Mouse (Mus musculus) C2C12 (cell line): ENCODE results near the gene Ldha. TPM values are rescaled to one million over a fixed set of nuclear protein-coding genes. Genes with fewer than 3 reads are reported as not detected.

Source experiments
- H3K27me3 ChIP-seq: one replicate; pipeline ENCODE4 v1.6.1; 2011; ENCODE audit not compliant: control insufficient read depth, insufficient read depth, insufficient read length
- H3K36me3 ChIP-seq: one replicate; pipeline ENCODE4 v1.6.1; 2011; ENCODE audit not compliant: control insufficient read depth, insufficient read depth
- H3K4me3 ChIP-seq: one replicate; pipeline ENCODE4 v1.5.1; 2011; ENCODE audit warnings: mild to moderate bottlenecking, control low read depth; ENCODE audit not compliant: poor library complexity, insufficient read depth, severe bottlenecking
- H3K79me2 ChIP-seq: one replicate; pipeline ENCODE4 v1.6.1; 2011; ENCODE audit not compliant: control insufficient read depth, insufficient read depth
- H3K79me3 ChIP-seq: one replicate; pipeline ENCODE4 v1.6.1; 2011; ENCODE audit warnings: low read depth, control low read depth
- H3ac ChIP-seq: one replicate; pipeline ENCODE3; 2011; ENCODE audit warnings: low read depth; ENCODE audit not compliant: control insufficient read depth, insufficient read length
- CEBPB ChIP-seq: IDR thresholded peaks from one replicate; pipeline ENCODE4 v1.6.1; 2011; ENCODE audit warnings: low read depth, mild to moderate bottlenecking, control low read depth, moderate library complexity
- CTCF ChIP-seq: IDR thresholded peaks from one replicate; pipeline ENCODE4 v1.5.1; 2011; ENCODE audit not compliant: control insufficient read depth, insufficient read depth, insufficient read length
- FOSL1 ChIP-seq: IDR thresholded peaks from one replicate; pipeline ENCODE4 v1.8.0; 2011; ENCODE audit warnings: mild to moderate bottlenecking, low read length; ENCODE audit not compliant: poor library complexity, insufficient read depth, severe bottlenecking
- MAX ChIP-seq: IDR thresholded peaks from one replicate; pipeline ENCODE4 v1.6.1; 2011; ENCODE audit warnings: mild to moderate bottlenecking, control low read depth
- MYOD1 ChIP-seq: IDR thresholded peaks from one replicate; pipeline ENCODE4 v1.6.1; 2011; ENCODE audit warnings: low read depth; ENCODE audit not compliant: control insufficient read depth, insufficient read length
- MYOG ChIP-seq: IDR thresholded peaks from one replicate; pipeline ENCODE4 v1.6.1; 2011; ENCODE audit not compliant: control insufficient read depth, insufficient read length; ENCODE audit errors: extremely low read depth
- USF1 ChIP-seq: IDR thresholded peaks from one replicate; pipeline ENCODE4 v1.6.1; 2011; ENCODE audit warnings: low read depth, mild to moderate bottlenecking, control low read depth, moderate library complexity
- polyA plus RNA-seq: library from polyadenylated mRNA; unstranded; fragments of >200 nt; fragmentation: generic; extraction: Trizol; gene quantifications from one replicate; pipeline ENCODE4 v1.2.1, GENCODE M21; 2012; ENCODE audit warnings: missing spikeins

Ldha gene
- polyA plus RNA-seq, 1 experiment, result 2,062 TPM

DNA sequence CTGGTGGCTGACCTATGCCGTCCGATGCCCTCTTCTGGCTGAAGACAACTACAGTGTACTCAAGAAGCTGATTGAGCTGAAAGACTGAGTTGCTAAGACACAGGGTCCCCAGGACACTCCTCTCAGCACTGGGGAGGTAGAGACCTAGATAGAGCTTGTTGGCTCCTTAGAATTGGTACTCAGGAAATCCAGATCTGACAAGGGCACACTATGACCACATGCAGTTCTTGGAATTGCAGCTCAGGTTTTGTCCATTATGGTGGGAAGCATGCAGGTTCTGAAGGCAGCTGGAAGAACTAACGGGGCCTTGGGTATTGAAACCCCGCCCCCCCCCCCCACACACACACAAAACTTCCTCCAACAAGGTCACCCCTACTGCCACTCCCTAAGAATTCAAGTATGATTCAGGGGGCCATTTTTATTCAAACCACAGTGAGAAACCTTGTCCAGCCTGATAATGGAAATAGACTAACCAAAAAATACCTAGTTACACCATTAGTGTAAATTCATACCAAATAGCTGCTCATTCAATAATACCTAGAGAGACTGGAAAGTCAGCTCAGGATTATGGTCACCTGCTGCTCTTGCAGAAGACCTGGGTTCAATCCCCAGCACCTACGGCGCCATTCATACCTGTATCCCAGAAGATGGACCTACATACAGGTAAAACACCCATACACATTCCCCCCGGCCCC lies 14.7 kb downstream of the Ldha start:
- no peak overlapping the region for H3K4me3 ChIP-seq
- H3K27me3 ChIP-seq, result no peaks in the 10 kb centered on the region
- no peak overlapping the region for H3ac ChIP-seq
- peaks cover 1% of the 10 kb centered on the region for H3K79me3 ChIP-seq
- peaks cover 46% of the 10 kb centered on the region for H3K36me3 ChIP-seq
- peaks cover 10% of the 10 kb centered on the region for H3K79me2 ChIP-seq
- TF ChIP-seq MYOG (no peak), MAX (no peak), MYOD1 (no peak), USF1 (no peak), CEBPB (no peak), CTCF (no peak), FOSL1 (no peak)

DNA sequence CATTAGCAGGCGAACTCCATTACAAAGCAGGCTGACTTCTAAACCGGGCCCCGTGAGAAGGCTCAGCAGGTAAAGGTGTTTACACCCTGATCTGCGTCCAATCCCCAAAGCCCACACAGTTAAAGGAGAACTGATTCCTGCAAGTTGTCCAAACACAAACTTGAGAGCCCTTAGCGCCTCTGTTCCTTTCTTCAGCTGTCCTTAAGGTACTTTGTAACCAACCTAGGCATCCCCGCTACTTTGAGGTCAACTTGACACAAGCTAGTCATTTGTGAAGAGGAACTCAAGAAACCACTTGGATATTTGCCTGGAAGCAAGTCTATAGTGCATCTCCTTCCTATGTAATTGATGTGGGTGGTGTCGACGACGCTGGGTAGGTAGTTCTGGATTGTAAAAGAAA lies 16.2 kb downstream of the Ldha start:
- no peaks in the 10 kb centered on the region for H3K79me3 ChIP-seq
- no peaks in the 10 kb centered on the region for H3K27me3 ChIP-seq
- H3ac ChIP-seq, result no peak overlapping the region
- H3K36me3 ChIP-seq, result peaks cover 32% of the 10 kb centered on the region
- no peaks in the 10 kb centered on the region for H3K79me2 ChIP-seq
- no peak overlapping the region for H3K4me3 ChIP-seq
- no peak for TF ChIP-seq MYOD1
- no peak for TF ChIP-seq CTCF
- no peak for TF ChIP-seq MAX
- no peak for TF ChIP-seq USF1

DNA sequence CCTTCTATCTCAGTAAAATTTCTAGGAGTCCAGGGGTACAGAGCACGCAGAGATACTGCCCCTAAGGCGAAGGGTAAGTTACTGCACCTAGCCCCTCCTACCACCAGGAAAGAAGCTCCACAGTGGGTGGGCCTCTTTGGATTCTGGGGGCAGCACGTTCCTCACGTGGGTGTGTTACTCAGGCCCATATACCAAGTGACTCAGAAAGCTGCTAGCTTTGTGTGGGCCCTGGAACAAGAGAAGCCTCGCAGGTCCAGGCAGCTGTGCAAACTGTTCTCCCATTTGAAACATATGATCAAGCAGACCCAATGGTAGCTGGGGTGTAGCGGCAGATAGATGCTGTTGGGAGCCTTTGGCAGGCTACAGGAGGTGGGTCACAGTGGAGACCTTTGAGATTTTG lies 17.8 kb downstream of the Ldha start:
- no peaks in the 10 kb centered on the region for H3K79me2 ChIP-seq
- no peak for TF ChIP-seq MAX
- TF ChIP-seq FOSL1, result no peak
- TF ChIP-seq CEBPB, result no peak
- no peak overlapping the region for H3ac ChIP-seq

DNA sequence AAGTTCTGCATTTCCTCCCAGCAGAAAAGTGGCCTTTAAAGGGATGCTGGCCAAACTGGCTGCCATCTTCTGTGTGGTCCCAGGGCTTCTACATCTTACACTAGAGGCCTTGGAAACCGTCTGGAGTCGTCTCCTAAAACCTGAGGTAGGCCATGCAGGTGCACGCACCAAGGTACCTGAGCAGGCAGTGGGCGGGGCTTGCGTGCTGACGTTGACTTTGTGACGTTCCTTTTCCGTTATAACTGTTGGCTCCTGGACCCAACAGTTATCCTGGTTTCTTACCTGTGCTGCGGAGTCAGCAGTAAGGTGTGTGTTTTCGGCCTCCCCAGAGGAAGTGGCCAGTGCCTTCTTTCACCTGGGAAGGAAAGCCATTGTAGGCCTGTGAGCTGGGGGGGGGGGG lies 19.7 kb downstream of the Ldha start, which contains the start of gene Ldhc:
Gene Ldhc, plus strand, starts transcription at position 208 of the 400 bp plus-strand sequence.
- Histone ChIP-seq H3K79me2 (no peaks in the 10 kb centered on the region), H3K27me3 (no peaks in the 10 kb centered on the region), H3K4me3 (no peak within 1 kb of the TSS), H3K79me3 (no peaks in the 10 kb centered on the region), H3K36me3 (no peaks in the 10 kb centered on the region), H3ac (no peak within 1 kb of the TSS)
- TF ChIP-seq MYOD1 (no peak), CTCF (no peak), CEBPB (no peak), MYOG (no peak), FOSL1 (no peak), MAX (no peak), USF1 (no peak)

More for the DNA sequence above, 17.8 kb downstream of the Ldha start:
- Histone ChIP-seq H3K27me3 (no peaks in the 10 kb centered on the region), H3K4me3 (no peak overlapping the region), H3K79me3 (no peaks in the 10 kb centered on the region), H3K36me3 (peaks cover 16% of the 10 kb centered on the region)

DNA sequence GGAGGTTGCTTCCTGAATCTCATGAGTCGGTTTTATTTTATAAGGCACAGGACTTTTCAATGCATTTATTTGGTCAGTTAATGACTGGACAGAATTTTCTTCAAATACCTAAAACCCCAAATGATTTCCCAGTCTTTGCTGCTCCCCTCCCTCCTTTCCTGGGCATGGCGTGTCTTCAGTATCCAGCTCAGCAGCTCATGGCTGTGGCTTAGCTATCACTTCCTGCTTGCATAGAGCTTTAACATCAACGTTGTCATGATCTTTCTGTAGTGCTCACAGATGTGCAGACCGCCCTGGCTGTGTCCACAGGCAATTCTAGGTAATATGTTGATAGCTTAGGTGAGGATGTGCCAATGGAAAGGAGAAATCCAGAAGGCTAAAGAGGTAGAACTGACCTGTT lies 30.7 kb downstream of the Ldha start:
- H3K36me3 ChIP-seq, result no peaks in the 10 kb centered on the region
- no peaks in the 10 kb centered on the region for H3K79me3 ChIP-seq
- H3K4me3 ChIP-seq, result no peak overlapping the region
- no peak overlapping the region for H3ac ChIP-seq
- H3K79me2 ChIP-seq, result no peaks in the 10 kb centered on the region
- no peak for TF ChIP-seq FOSL1
- TF ChIP-seq MAX, result no peak
- no peak for TF ChIP-seq MYOG
- TF ChIP-seq CTCF, result no peak
- no peak for TF ChIP-seq USF1
- no peak for TF ChIP-seq CEBPB
- TF ChIP-seq MYOD1, result no peak
- no peaks in the 10 kb centered on the region for H3K27me3 ChIP-seq

DNA sequence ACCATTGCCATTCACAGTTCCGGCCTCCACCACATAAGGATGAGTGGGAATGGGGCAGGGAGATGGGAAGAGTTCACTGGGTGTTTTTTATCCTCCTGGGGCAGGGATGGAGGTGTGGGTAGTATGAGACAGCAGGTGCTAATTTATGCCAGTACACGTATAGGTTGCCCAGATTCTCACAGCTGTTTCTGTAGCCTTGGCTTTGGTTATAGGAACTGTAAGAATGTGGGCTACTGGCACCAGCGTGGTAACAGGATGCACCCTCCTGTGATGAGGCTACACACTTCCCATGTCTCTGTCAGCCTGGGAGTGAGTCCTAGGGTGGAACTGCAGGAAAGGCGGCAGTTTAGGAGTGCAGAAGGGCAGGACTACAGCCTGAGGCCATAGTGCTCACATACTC lies 35.6 kb downstream of the Ldha start:
- no peak for TF ChIP-seq USF1
- no peak for TF ChIP-seq CEBPB
- no peak for TF ChIP-seq FOSL1
- TF ChIP-seq MYOG, result no peak
- TF ChIP-seq CTCF, result no peak
- TF ChIP-seq MAX, result no peak
- no peak for TF ChIP-seq MYOD1
- Histone ChIP-seq H3K4me3 (no peak overlapping the region), H3ac (no peak overlapping the region), H3K79me3 (no peaks in the 10 kb centered on the region), H3K27me3 (no peaks in the 10 kb centered on the region), H3K79me2 (no peaks in the 10 kb centered on the region), H3K36me3 (no peaks in the 10 kb centered on the region)
